In genomic region chr9:101284049-101284448, GRCm38 (mm10) we compare ENCODE assay signal across 16 mouse cellular contexts.
"Had no signal": no experiment of that assay in that cellular context is flagged by ENCODE, and none has a peak within 500 bp of the region (broad histone marks: within the 10 kb centered on the region; RNA-seq: fewer than 3 reads in every experiment).

No protein-coding gene starts in this region.

- H3K4me3 ChIP-seq: left cerebral cortex, adult 2 months; liver, embryonic 13.5 days; megakaryocyte, embryonic 14.5 days; midbrain, embryonic 10.5 days; midbrain, embryonic 13.5 days; myocyte; neural tube, embryonic 13.5 days had no signal

- H3K4me2 ChIP-seq: liver, embryonic 13.5 days; lung, embryonic 14.5 days; midbrain, embryonic 13.5 days; neural tube, embryonic 13.5 days had no signal

- H3K9me3 ChIP-seq: liver, embryonic 13.5 days; megakaryocyte, embryonic 14.5 days; midbrain, embryonic 10.5 days; midbrain, embryonic 13.5 days; neural tube, embryonic 13.5 days had no signal

- H3K4me1 ChIP-seq: liver, embryonic 13.5 days; megakaryocyte, embryonic 14.5 days; midbrain, embryonic 10.5 days; midbrain, embryonic 13.5 days; neural tube, embryonic 13.5 days had no signal

- DNase-seq: layer of hippocampus, postnatal 36 days; liver, embryonic 13.5 days; lung, embryonic 14.5 days; retina, postnatal 1 day; right cerebral cortex, postnatal 25 days; thymus, adult 2 months; thymus, postnatal 14 days; thymus, postnatal 4 days had no signal

- H3K36me3 ChIP-seq: liver, embryonic 13.5 days; midbrain, embryonic 10.5 days; midbrain, embryonic 13.5 days; neural tube, embryonic 13.5 days had no signal

- H3K27ac ChIP-seq: left cerebral cortex, adult 2 months; liver, embryonic 13.5 days; midbrain, embryonic 10.5 days; midbrain, embryonic 13.5 days; neural tube, embryonic 13.5 days had no signal

- H3K27me3 ChIP-seq: liver, embryonic 13.5 days; megakaryocyte, embryonic 14.5 days; midbrain, embryonic 13.5 days; neural tube, embryonic 13.5 days had no signal

- H3K9ac ChIP-seq: liver, embryonic 13.5 days; lung, embryonic 14.5 days; midbrain, embryonic 13.5 days; neural tube, embryonic 13.5 days had no signal

- ATAC-seq: lung, postnatal 0 days; midbrain, embryonic 13.5 days; midbrain, embryonic 16.5 days had no signal
